Mouse (Mus musculus): ENCODE data around the gene Chrnb2.

DNA sequence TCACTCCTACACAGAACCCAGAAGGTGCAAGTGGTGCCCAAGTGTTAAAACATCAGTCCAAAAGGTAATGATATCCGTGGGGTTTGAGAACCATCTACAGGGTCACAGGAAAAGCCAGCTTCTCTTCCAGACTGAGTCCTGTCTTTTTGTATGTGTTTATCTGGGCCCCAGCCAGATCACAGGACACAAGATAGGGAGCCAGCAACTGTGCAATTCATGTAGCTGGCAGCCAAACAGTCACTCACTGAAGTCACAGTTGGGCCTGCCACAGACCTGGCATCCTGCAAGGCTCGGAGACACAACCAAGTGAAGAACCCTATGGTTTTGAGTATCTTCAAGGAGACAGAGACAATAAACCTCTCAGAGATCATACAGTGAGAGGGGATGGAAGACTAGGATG lies 6.6 kb downstream of the Chrnb2 start:
- TF ChIP-seq CTCF (conservative IDR thresholded peaks at IDR 0.05; ENCODE audit: insufficient read depth, insufficient read length, low read depth, low read length) (no peak), POLR2A (IDR thresholded peaks at IDR 0.05; ENCODE audit: low read depth, low read length) (no peak)
